Mouse (Mus musculus): ENCODE results near the gene Them4.
A peak's percentile ranks its signal among the peaks of the same experiment; 100 is the strongest.

Them4 gene

DNA sequence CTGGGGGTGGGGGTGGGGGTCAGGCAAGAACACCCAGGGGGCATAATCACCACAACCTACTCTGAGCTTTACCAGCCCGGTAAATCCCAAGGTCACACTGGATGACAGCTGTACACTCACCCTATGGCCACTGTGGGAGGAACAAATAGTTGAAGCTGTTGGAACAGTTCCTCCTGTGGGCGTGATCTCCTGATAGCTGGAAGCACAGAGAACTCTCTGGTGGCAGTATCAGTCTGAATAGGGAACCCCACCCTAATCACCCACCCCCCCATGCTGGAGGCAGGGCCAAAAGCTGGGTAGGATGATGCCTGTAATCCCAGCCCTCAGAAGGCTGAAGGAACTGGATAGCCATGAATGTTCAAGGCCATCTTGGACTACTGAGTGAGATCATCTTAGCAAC, 59.8 kb downstream of the Them4 start:
- DNase-seq: no peak

DNA sequence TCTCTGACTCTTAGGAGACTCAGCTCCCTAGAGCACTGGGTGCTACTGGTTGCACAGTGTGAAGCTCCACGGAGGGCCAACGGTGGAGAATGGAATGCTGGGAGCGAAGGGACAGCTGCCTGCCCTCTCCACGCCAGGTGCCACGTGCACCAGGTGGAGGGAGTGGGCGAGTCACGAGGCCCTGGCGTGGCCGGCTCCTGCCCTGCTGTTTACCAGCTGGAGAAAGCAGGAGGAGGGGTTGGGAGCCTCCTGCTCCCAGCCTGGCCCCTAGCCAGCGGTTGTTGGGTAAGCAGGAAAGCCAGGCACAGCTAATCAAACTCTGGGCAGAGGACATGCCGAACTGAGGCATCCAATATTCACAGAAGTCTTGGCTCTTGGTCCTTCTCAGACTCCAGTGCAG, 61.7 kb downstream of the Them4 start:
- peak; percentile 94 for DNase-seq

- DNase-seq: no peak
These were observed 62.1 kb downstream of the Them4 start for GRCm38 (mm10) chr3:94372038-94372437.

DNA sequence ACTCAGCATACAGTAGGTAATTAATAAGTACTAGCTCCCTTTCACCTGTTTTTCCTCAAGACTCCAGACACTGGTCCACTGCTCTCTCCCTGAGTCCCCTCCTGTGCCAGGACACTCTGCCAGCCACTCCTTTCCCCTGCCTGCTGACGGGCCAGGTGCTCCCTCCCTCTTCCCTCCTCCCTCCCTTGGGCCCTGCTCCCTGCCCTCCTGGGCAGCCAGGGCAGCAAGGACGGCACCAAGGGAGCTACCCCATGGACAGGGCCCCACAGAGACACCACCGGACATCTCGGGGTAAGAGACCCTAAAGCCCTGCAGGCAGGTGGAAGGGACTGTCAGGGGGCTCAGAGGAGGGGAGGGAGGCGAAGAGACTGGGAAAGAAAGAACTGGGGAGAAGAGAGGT, 62.8 kb downstream of the Them4 start, which contains the start of gene Rorc:
TSS of gene Rorc (plus strand) at position 154 of the 400 bp plus-strand sequence.
- DNase-seq: peak; percentile 78

DNA sequence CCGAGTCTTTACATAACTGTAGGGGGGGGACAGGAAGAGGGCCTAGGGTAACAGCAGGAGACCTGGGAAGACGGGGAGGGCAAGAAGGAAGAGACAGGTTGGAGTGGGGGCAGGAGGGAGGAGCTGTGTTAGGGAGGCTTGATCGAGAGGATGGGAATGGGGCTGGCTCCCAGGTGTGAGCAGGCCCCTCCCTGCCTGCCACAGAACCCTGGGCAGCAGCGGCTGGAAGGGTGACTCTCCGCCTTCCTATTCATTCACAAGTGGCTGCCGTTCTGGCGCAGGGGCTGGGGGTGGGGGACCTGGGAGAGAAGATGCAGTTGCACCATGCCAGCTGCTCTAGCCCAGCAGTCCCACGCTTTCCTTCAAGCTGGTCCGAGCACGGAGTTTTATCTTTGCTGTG, 63.2 kb downstream of the Them4 start:
- DNase-seq: peak; percentile 38

GRCm38 (mm10) chr3:94373597-94374011, 63.7 kb downstream of the Them4 start:
- peak; percentile 78 for DNase-seq

DNA sequence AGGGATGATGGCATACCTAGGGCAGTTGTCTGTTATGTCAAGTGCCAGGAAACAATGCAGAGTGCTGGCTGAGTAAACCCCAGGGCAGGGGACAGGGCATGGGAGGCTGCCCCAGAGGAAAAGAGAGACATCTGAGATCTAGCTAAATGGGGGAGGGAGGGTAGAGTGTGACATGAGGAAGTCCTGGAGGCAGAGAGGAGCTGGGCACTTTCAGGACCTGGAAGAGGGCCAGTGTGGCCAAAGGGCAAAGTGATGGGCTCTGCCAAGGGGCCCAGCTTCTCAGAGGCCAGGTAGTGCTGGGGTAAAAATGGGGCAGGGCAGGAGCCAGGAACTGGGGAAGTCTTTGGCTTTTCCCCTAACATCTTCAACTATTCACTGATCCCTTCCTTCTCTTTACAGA, 64.7 kb downstream of the Them4 start:
- peak; percentile 75 for DNase-seq

GRCm38 (mm10) chr3:94375146-94375545, 65.3 kb downstream of the Them4 start:
- DNase-seq: no peak

DNA sequence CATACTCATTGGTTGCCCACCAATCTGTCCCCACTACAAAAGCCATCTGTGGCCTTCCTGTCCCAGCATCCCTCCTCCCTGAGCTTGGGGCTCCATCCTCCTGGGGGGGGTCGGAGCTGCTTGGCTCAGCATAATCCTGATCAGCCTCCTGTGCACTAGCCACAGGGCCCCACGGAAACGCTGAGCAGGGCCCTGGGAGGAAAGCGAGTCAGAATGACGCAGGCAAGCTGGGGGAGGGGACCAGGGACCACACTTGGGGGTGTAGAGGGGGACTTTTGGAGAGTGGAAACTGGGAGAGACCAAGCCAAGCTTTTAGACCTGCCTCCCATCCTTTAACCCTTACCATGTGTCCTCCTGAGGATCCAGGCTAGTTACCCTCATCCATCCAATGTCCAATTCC, 66.0 kb downstream of the Them4 start:
- DNase-seq: no peak

- no peak for DNase-seq
These were observed 67.4 kb downstream of the Them4 start for GRCm38 (mm10) chr3:94377028-94377923.

- DNase-seq: no peak
These were observed 70.1 kb downstream of the Them4 start for GRCm38 (mm10) chr3:94379831-94380510.

Measured in kidney, postnatal 10 days (tissue).